Mouse (Mus musculus): Measurements from ENCODE around the gene Magi2.

Magi2 gene

DNA sequence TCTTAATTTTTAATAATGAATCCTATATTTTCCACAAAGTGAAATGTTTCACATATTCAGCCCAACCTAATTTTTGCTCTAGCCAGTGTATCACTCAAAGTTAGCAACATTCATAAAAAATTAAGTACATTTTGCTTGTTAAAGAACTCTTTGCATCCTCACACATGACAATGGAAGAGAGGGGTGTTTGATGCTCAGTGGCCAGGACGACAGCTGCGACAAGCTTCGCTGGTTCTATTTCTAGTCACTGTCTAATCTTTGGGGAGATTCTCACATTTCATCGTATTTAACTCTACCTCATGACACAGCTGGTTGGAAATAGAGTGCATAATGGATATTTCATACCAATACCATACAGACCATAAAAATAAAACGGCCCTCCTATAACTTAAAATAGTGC lies 1379.7 kb downstream of the Magi2 start:
- DNase-seq (ENCODE audit: low spot score) = no peak

DNA sequence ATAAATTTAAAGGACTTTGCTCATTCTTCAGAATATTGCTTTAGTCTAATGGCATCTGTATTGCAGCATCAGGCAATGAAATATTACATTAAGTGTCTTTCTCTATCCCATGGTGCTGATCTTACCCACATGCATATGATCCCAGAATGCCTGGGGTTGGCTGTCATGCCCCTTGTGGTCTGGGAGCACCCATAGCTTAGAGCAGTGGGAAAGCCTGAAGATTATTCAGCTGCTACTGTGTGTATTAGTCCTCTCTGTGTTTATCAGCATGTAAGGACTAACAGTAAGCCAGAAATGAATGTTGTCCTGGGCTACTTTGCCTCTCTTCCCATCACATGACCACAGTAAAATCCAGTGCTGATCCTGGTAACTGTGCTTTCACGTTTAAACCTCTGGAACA lies 1380.7 kb downstream of the Magi2 start:
- no peak for DNase-seq (ENCODE audit: low spot score)

DNA sequence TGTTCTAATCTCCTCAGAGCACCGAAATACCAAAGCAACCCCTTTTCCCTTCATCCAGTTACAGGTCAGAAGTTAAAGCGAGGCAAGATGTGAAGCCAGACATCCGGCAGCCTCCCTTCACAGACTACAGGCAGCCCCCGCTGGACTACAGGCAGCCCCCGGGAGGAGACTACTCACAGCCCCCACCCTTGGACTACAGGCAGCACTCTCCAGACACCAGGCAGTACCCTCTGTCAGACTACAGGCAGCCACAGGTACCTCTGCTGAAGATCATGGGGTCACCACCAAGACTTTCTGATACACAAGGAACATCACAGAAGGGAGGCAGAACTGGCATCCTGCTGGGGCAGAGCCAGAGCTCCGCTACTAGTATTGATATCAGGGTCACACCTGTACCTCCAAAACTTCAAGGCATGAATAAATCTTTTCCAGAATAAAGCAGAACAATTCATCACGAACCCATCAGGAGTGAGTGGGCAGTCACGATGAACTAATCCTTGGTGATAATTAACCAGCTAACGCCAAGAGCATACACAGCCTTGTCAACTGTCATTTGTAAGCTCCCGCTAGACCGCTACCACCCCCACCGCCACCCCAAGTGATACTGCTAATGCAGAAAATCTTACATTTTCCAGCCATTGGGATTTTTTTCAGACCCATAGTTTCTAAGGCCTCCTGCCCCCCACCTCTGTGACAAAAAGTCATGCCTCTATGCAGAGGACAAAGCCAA lies 1382.5 kb downstream of the Magi2 start:
- DNase-seq (ENCODE audit: low spot score) = no peak

DNA sequence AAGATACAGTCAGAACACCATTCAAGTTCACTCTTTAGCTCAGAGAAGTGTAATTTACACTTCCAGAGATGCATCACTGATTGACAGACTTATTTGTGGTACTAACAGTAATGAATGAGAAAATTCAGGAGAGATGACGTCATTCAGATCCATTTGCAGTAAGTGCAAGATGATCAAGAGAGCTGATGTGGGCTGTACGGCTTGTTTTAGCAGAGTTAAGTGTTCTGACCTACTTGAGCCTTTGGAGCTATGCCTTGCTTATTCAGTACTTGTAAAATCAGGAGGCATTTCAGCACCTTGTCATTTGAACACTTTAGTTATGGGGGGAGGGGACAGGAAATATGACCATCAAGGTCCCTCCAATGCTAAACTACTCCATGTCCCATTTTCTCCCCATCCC lies 1383.8 kb downstream of the Magi2 start:
- peak; percentile 38 for DNase-seq (ENCODE audit: low spot score)

DNA sequence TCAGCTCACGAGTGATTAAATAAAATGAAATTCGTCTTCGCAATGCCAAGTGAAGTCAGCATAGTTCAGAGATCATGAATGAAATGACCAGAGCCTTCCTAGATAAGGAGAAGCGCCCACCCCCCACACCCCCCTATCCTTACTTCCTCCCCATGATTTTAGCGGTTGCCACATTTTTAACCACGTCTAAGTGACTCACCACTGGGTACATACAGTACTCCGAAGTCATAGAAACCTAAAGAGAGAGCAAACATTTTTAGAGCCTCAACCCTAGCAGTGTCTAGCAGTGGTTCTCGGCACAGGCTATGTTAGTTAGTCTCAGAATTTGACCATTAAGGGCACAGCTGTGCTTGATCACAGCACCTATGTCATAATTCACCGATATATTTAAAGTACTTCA lies 1385.8 kb downstream of the Magi2 start:
- DNase-seq (ENCODE audit: low spot score) = no peak

DNA sequence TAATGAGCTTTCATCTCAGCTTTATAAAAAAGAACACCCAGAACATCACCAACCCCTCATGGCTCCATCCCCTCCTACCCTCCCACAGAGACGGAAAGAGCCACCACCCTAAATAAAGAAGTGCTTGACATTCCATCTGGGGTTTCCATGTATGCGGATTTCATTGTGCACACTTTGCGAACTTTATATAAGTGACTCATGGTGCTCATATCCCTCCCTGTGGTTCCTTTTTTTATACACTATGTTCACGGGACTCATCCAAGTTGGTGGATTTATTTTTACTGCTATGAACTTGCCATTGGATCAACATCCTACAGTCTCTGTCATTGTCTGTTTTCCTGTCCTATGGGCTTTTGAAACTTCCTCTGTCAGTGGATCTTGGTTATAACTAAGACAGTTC lies 1388.1 kb downstream of the Magi2 start:
- no peak for DNase-seq (ENCODE audit: low spot score)

DNA sequence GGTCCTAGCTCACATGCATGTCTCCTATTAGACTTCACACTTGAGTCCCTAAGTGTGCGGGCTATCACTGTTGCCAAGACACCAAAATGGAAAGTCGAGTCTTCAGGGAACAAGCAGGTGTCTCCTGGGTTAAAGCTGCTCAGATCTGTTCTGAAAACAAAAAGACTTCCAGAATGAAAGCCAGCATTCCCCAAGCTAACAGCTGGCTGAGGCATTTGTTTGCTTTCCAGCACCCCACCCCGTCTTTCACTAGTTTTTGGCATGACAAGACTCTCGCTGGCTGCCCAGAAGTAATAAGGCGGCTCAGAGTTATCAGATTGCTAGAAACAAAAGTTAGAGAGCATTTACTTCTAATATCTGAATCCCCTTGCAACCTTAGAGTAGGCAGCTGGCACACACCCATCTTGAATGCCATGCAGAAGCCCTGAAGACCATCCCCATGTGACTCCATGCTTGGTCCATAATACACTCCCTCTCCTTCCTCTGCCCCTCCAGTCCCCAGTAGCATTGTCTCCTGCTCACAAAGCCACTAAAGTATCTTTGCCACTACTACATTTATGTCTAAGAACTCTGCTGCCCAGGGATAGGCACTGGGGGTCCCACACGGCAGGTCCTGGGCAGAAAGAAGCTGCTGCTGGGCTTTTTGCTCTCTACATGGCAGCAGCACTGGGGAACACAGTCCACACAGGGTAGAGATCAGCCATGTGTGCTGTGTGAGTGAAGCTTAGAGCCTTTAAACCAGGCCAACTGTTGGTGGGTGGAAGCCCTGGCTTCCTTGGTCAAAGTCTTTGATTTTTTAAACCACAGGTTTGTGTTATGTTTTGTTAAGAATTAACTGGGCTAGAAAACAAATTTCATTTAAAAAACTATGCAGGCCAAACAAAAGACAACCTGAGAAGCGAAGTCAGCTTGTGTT lies 1394.0 kb downstream of the Magi2 start:
- peak; percentile 35 for DNase-seq (ENCODE audit: low spot score)

DNA sequence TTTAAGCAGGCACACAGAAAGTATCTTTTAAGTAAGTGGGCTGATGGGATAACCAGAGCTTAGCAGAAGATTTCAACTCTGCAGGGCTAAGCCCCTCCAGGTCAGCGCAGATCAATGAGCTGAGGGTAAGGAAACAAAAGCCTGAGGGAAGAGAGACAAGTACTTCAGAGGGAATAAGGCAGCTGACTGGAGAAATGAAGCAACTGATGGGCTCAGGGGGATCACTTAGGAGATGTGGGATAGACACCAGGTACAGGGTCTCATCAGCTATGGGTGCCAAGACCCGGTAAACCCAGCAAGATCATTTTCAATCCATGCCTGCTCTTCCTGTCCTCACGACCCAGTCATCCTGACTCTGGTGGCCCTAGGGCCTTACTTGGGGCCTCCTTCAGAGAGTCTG lies 1395.6 kb downstream of the Magi2 start:
- DNase-seq (ENCODE audit: low spot score) = no peak

DNA sequence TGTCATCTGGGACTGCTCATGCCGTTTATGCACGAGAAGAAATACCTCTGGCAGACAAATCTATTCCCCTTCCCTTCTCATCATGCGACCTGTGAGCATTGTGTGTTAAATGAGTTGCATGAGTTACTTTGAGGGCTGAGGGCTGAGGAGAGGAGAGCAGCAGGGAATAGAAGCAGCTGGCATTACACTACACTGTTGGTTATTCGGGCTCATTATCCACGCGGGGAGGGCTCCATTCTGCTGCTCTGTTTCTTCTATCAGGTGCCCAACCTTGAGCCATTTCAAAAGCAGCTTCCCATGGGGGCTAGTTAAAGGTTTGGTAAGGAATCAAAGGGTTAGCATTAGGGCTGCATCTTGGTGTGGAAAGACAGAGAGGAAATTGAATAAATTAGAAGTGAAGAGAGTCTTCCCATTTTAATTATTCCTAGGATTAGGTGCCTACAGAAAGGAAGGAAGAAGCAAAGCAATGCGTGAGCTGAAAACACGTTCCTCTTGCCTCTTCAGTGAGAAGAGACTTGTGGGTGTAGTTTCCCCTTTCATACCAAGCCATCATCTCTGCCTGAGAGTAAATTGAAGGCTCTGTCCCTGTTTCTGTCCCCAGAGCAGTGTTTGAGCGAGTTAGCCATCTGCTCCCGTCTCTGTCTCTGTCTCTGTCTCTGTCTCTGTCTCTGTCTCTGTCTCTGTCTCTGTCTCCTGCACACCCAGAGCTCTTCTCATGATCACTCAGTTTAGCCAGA lies 1396.2 kb downstream of the Magi2 start:
- no peak for DNase-seq (ENCODE audit: low spot score)

DNA sequence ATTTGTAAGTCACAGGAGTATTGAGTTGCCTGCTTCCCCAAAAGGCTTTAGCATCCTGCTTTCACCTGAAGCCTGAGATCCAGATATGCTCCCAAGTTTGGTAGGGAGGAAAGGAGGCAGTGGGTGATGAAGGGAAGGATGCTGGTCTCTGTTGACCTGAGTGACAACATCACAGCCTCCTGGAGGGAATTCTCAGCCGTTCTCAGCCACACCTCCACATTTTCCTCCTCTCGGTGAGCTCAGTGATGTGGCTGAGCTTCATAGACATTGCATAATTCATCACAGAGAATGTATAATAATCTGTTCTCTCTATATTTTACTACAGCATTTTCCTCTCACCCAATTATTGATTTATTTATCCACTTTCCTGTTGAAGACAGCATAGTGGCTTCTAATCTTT lies 1398.3 kb downstream of the Magi2 start:
- DNase-seq (ENCODE audit: low spot score) = no peak

DNA sequence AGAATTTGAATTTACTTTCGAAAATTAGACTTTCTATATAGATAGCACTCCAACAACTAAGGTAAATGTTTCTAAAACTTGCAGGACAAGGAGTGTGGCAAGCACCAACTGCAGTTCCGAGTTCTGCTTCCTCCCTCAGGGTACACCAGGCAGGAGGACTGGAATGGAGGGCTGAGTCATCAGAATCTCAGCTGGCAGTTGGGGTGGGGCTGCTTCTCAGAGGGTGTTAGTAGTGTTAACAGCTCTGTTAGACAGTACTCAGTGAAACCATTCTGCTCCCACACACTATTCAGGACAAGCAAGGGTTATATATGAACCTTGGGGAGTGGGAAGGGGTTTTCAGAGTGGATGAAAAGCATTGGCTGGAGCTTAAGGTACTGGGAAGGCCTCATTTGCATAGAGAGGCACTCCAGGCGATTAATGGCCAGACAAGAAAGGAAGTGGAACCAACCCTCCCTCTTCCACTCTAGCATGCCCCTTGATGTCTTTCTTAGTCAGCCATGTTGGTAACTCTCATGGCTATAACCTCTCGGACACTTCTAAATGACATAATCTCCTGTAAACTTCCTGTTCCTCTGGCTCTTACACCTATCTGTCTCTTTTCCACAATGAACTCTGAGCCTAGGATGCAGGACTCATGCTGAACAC lies 1402.2 kb downstream of the Magi2 start:
- DNase-seq (ENCODE audit: low spot score) = no peak

DNA sequence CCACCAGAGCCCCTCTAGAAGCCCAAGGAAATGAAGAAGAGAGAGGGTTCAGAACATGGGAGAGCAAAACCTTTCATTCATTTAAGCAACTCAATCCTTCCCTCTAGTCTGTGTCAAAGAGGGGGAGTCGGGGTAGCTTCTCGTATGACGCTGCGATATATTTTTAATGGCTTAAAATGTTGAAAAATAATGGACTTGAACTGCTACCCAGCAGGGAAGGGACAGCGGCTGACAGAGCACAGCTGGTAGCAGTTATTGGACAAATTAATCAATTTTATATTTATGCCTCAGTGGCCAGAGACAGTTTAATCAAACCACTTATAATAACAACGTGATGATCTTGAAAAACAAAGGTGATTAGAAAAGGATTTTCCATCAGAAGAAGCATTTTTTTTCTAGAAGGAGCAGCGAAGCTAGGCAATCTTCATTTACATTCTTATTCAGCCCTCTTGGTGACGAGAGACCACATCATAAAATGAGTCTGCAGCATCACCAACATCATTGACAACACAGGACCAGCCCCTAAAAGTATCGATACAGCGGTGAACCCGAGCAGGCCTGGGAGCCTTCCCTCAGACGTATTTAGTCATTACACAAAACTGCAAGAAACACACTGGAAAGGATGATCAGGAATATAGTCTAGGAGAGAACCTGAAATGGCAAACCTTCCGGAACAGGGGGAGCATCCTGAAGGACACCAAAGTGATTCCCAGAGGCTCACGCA lies 1407.4 kb downstream of the Magi2 start:
- DNase-seq (ENCODE audit: low spot score) = no peak

DNA sequence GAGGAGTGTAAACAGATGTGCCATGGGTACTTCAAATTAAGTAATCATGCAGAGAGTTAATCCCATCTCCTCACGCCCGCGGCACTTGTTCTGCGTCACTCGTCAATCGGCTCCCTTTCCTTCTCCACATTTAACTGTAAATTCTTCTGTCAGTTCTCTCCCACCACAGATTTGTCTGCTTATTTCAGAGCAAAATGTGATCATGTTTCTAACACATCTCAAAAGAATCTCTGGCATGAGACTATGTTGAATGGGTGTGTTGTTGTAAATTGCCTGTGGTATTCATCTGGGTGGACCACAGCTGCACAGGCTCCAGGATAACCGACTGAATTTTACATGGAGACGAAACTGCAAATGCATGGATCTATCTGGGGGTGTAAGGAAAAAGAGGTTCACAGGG lies 1408.0 kb downstream of the Magi2 start:
- DNase-seq (ENCODE audit: low spot score) = no peak

DNA sequence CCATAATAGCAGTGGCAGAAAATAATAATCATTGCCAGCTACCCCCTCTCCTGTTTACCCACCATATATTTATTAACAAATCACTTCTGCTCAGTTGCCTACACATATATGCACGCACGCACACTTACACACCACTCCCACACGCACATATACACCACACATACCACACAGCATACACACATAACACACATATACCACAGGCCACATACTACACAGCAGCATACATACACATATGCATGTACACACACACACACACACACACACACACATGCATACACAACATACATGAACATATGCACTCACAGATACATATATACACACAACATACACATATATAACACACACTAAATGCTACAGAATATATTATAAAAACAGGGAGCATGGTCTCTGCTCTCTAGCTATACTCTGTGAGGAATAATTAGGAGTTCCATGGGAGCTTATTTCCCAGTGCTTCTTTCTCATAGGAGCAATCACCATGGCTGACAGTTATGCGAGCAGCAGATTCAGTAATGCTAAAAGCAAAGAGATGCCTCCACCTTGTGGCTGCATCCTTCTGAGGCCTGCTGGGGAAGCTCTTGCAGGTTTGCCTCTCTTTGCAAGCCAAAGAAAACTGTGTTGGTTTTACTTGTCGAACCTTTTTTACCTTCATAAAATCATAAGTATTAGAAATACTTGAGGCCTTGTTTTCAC lies 1410.6 kb downstream of the Magi2 start:
- DNase-seq (ENCODE audit: low spot score) = peak; percentile 35

DNA sequence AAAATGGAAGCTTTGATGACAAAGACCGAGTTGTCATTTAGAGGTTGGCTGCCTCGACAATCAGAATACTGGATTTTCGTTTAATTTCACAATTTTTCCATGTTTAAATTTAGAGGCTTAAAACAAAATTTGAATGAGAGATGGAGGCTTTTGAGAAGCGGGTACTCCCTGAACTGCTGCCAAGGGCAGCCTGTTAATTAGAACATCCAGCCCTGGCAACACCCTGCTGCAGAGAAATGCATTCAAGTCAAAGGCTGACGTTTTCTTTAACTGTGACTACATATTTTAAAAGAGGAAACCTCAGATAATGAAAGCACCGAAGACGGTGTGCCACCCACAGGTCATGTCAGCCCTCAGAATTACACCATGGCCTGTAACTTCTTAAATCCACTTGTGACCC lies 1415.4 kb downstream of the Magi2 start:
- no peak for DNase-seq (ENCODE audit: low spot score)

DNA sequence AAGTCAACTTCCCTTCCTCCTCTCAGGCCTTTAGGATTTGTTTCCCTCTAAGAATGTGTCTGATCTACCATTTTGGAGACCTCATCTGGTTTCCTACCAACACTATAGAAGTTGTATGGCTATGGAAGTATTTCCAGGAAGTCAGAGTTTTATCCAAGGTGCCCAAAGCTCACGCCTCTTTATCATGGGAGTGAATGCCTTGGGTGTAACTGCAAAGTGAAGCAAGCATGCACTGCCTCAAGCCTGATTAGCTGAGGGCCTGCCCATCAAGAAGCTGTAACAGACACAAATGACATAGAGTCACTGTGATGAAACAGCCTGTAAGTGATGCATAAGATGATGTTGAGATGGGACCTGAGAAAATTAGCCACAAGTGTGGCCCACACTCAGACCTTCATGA lies 1416.9 kb downstream of the Magi2 start:
- DNase-seq (ENCODE audit: low spot score) = no peak

DNA sequence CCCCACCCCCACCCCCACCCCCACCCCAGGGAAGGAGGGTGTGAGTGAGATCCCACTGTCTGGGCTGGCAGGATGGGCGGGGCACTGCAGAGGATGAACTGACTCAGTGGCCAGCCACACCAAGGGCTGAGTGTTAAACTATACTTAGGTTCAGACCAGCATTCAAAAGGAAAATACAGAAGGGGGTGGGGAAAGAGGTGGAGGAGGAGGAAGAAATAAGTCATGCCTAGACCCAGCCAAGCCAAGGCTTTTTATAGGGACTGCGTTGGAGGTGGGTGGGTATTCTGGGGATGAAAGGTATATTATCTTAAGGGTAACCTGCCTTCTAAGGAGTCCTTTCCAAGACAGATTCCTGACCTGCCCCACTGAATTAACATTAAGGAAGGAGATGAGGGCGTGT lies 1420.1 kb downstream of the Magi2 start:
- DNase-seq (ENCODE audit: low spot score) = no peak

DNA sequence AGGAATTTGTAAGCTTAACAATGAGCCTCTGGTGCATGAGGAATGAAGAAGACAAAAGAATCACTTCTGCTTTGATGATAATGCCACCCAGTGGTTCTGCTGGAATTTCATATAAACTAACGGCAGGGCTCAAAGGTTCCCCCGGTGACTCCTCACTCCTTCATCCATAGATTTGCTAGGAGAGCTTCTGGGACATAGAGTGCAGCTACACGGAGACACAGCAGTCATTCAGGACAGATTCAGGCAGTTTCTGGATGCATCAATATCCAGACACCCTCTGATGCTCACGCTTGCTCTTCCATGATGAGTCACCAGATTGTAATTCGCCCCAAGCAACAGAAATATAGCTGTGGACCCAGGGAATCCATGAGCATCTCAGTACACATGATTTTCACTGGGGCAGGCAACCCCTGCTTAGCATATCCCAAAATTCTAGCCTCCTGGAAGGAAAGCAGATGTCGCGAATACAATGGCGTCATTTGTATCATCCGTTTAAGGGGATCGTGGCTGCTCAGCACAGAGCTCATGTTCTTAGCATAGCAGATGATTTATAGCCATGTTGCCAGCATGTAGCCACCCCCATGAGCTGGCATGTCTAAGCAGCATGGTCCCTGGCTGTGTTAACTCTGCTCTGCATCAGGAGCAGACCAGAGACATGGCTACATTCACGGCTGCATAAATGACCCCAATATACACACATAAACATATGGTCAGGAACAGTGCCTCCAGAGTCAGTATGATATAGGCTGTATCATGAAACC lies 1426.8 kb downstream of the Magi2 start:
- no peak for DNase-seq (ENCODE audit: low spot score)

DNA sequence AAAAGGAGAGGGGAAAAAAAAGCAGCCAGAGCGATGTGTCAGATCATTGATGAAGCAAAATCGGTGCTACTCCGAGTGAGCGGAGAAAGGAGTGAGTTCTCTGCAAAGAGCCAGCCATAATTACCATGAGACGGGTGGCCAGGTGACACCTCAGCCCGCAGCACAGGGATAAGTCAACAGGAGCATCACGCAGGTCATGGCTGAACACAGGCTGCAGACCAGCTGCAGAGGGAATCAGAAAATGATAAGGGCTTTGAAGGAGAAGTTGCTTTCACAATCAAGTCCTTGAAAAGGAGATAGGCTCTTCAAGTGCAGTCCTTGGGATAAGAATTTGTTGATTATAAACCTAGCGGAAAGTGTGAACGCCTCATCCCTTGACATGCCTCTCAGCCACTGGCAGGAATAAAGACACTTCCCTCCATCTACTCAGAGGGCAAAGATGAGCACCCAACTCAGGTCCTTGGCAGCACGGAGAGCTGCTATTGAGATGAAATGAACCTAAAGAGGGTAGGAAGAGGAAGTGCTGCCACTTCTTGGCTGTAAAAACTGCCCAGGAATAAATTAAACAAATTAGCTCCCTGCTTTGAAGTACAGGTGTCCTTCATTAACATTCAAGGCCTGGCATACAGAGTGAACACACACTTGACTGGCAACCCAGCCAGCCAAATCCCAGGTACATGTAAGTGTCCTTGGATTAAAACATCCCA lies 1428.1 kb downstream of the Magi2 start:
- no peak for DNase-seq (ENCODE audit: low spot score)

DNA sequence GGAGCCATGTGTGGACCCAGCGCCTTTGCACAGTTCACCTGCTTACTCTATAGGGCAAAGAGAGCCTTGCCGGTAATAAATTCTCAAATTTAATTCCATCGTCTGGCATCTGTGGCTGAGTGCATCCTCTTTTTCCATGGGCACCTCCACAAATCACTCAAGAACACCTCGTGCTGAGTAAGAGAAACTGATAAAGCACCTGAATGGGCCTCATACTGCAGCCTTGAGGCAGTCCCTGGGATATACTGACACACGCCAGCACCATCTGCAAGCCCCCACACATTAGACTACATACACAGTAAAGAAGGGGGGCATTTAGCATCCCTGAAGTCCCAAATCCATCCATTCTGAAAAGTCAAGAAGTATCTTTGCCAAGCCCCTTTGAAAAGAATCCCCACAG lies 1430.2 kb downstream of the Magi2 start:
- DNase-seq (ENCODE audit: low spot score) = no peak

Measured in lung, postnatal 25 days (tissue).